Mouse (Mus musculus) left cerebral cortex, adult 11 months (tissue): Measurements from ENCODE around the gene Flt3l.
"Not testable (repeated sequence)": the region's sequence is repeated elsewhere in the genome, so short reads cannot be mapped to it uniquely, and the experiment has no call there.

ENCODE experiments used
- DNase-seq: peaks from one replicate; pipeline ENCODE4 v3.0.0; 2022; ENCODE audit warnings: low spot score

Flt3l gene

GRCm38 (mm10) chr7:45135993-45136567, at the start of gene Flt3l, which contains the start of gene Gm45713:
TSS of gene Flt3l (minus strand) at chr7:45136432.
TSS of gene Gm45713 (minus strand) at chr7:45136231.
- peak; percentile 83 for DNase-seq

DNA sequence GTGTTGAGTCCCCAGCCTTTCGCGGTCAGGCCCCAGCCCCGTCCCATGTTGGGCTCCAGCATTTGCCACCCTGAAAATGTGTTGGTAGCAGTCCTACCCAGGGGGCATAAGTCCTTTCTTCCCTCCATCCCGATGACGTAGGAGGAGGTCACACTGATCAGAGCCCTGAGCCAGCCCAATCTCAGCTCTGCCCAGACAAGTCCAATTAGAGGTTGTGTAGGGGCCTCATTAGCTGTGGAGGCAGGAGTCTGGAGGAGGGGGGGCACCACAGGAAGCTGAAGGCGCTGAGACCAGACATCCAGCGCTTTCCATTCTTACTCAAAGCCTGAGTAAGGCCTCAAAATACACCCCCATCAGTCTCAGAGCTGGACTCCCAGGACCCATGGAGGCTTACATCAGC, 49.7 kb upstream of the Flt3l start:
- DNase-seq, result no peak

GRCm38 (mm10) chr7:45183672-45184071, 47.4 kb upstream of the Flt3l start:
- no peak for DNase-seq

DNA sequence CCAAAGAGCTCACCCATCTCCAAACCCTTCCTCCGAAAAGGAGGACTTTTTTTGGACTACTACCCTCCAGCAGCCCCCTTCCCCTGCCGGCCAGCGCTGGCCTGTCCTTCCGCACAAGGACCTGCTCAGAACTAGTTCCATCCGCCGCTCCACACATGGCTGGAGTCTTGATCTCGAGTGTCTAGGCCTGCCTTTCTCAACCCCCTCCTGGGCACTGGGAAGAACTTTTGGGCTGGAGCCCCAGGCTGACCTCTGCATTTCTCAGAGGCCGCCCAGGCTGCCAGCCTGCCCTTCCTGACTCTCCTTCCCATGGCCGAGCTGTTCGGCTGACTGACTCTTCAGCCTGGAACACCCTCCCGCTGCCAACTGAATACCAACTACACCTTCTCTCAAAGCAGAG, 46.4 kb upstream of the Flt3l start:
- DNase-seq, result no peak

DNA sequence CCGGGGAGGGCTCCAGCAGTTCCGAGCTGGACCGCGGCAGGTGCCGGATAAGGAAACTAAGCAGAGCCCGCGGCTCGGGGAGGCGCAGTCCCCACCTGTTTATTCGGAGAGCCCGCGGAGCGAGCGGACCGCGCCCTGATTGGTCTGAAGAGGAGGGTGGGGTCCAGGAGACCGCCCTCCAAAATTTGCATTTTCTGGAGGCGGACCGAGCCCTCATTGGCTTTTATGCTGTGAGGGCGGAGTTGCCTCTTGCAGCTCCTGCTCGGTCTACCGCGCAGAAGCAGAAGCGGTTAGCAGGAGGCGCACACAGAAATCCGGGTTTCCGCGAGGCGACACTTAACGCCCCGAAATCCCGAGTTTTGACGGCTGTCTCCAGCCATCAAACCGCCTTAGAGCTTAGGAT, 46.0 kb upstream of the Flt3l start:
- peak; percentile 77 for DNase-seq

GRCm38 (mm10) chr7:45181540-45181939, 45.3 kb upstream of the Flt3l start:
- DNase-seq, result no peak

GRCm38 (mm10) chr7:45180896-45181477, 44.8 kb upstream of the Flt3l start, which contains the start of gene Pth2:
TSS of gene Pth2 (plus strand) at chr7:45180995.
- DNase-seq, result no peak

GRCm38 (mm10) chr7:45179469-45179868, 43.2 kb upstream of the Flt3l start, which contains the start of gene Gfy:
TSS of gene Gfy (minus strand) at chr7:45179569.
- no peak for DNase-seq

DNA sequence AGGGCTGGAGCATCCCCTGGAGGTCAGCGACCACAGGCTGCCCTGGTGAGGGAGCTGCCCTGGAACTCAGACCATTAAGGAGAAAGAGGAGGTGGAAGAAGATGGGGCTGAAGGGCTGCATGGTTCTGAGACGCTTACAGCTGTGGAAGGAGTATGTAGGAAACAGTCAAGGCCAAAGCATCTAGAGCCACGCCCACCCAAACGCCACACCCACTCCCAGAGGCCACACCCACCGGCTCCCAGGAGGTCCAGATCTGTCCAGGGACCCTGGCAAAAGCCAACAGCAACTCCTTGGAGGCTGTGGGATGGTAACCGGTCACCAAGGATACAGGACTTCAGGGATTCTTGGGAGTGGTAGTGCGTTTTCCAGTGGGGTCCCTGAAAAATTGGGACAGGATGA, 42.3 kb upstream of the Flt3l start:
- DNase-seq, result no peak

DNA sequence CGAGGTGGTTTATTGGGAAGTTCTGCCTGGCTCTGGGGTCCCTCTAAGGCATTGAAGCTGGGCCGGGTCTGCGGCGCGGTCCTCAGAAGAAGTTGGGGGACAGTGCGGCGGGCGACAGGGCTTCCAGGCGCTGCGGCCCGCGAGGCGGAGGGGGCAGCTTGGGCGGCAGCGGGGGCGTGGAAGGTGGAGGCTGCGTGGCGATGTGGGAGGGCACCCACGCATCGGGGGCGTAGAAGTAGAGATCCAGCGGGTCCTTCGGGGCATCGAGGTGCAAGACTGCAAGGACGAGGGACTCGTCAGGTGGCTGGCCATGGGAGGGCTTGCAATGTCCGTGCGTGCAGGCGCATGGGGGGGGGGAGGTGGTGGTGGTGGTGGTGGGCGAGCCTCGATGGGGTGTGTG, 40.1 kb upstream of the Flt3l start:
- no peak for DNase-seq

- DNase-seq, result no peak
Measured at GRCm38 (mm10) chr7:45175929-45176328, 39.7 kb upstream of the Flt3l start.

- no peak for DNase-seq
Measured at GRCm38 (mm10) chr7:45175398-45175797, 39.2 kb upstream of the Flt3l start.

DNA sequence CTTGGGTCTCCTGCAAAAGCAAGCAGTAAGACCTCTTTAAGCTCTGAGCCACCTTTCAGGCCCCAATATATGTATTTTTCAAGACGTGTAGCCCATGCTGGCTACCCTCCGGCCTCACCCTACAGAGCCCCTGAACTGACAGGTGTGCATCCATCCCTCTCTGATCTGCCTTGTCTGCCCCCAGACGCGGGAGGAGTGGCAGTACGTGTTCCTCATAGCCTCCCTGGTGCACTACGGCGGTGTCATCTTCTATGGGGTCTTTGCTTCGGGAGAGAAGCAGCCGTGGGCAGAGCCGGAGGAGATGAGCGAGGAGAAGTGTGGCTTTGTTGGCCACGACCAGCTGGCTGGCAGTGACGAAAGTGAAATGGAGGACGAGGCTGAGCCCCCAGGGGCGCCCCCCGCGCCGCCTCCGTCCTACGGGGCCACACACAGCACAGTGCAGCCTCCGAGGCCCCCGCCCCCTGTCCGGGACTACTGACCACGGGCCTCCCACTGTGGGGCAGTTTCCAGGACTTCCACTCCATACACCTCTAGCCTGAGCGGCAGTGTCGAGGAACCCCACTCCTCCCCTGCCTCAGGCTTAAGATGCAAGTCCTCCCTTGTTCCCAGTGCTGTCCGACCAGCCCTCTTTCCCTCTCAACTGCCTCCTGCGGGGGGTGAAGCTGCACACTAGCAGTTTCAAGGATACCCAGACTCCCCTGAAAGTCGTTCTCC, 38.5 kb upstream of the Flt3l start:
- DNase-seq, result no peak

GRCm38 (mm10) chr7:45173772-45174171, 37.5 kb upstream of the Flt3l start:
- DNase-seq, result not testable (repeated sequence)

DNA sequence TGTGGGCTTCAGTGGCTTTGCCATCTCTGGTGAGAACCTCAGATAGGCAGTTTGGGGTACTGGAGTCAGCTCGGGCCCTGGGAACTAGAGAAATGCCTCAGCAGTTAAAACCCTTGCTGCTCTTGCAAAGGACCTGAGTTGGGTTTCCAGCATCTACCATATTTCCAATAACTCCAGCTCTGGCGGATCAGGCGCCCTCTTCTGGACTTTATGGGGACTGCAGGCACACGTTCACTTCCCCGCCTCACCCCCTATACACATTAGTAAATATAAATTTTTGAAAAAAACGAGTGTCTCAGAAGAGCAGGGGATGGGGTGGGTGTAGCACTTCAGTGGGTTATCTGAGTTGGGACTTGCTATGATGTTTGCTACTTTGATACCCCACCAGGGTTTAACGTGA, 36.7 kb upstream of the Flt3l start:
- DNase-seq, result no peak

- peak; percentile 59 for DNase-seq
Measured at GRCm38 (mm10) chr7:45169495-45169894, 33.3 kb upstream of the Flt3l start.

GRCm38 (mm10) chr7:45168656-45169055, 32.4 kb upstream of the Flt3l start:
- no peak for DNase-seq

DNA sequence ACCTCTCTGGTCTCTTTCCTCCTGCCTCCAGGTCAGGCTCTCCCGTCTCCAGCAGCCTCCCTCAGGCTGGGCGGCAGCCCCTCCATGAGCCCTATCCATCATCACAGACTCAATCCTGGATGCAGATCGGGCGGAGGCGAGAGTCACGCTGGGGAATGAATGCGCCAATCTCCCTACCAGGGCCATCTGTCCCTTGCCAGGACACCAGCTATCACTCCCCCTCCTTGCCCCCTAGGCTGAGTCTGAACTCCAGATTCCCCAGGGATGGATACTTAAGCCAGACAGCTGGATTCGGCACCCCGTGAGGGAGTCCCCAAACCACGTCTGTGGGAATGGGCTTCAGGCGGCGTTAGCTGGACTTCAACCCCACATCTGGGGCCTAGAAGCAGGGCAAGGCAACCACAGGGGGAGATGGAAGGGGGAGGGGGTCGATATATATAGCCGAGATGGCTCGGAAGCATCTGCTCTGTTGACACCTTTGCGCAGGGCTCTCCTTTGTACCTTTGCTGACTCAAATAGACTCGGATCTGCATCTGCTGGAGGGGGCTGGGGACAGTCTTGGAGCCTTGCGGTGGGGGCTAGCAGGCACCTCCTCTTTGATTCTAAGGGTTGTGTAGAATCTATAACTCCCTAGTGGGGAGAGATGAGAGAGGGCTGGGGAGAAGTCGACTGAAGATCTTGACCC, 31.7 kb upstream of the Flt3l start:
- DNase-seq, result no peak

GRCm38 (mm10) chr7:45166950-45167401, 30.7 kb upstream of the Flt3l start:
- no peak for DNase-seq

DNA sequence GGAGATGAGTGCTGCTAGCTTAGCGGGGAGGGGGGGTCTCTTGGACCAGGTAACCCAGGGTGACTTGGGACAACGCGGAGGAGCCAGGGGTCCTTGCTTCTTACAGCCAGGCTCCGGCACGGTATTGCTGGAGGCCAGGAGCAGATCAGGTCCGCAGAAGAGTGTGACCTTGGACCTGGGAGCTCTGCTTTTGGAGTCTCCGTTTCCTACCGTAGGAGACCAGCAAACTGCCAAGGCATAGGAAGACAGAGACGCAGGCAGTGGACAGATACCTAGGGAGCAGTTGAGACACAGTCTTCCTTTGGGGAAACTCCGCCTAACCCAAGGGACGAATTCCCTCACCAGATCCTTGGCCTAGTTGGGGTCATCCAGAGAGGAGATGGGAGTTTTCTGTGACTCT, 29.5 kb upstream of the Flt3l start:
- no peak for DNase-seq

DNA sequence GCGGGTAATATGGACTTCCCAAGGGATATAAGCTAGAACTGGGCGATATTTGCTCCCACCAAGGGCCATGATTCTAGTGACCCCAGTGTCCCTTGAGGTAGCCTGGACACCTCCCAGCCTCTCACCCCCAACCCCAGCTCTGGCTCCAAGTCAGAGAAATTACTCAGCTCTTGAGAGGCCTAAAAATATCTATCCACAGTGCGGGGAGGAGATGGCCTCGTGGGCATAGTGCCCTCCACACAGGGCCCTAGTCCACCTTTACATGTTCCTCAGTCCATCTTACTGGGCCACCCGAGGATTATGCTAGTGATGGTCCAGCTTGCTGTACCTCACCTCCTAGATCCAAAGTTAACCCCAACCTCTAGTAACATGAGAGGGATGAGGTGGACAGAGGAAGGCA, 28.6 kb upstream of the Flt3l start:
- no peak for DNase-seq

- DNase-seq, result no peak
Measured at GRCm38 (mm10) chr7:45163735-45164490, 27.7 kb upstream of the Flt3l start, which contains the start of gene Slc17a7. TSS of gene Slc17a7 (plus strand) at chr7:45163949.
